Mouse (Mus musculus) C2C12 (cell line): ENCODE data around the gene Rp9. TPM values are rescaled to one million over a fixed set of nuclear protein-coding genes. Genes with fewer than 3 reads are reported as not detected.

Source experiments
- H3K27me3 ChIP-seq: one replicate; pipeline ENCODE4 v1.6.1; 2011; ENCODE audit not compliant: control insufficient read depth, insufficient read depth, insufficient read length
- H3K36me3 ChIP-seq: one replicate; pipeline ENCODE4 v1.6.1; 2011; ENCODE audit not compliant: control insufficient read depth, insufficient read depth
- H3K4me3 ChIP-seq: one replicate; pipeline ENCODE4 v1.5.1; 2011; ENCODE audit warnings: mild to moderate bottlenecking, control low read depth; ENCODE audit not compliant: poor library complexity, insufficient read depth, severe bottlenecking
- H3K79me2 ChIP-seq: one replicate; pipeline ENCODE4 v1.6.1; 2011; ENCODE audit not compliant: control insufficient read depth, insufficient read depth
- H3K79me3 ChIP-seq: one replicate; pipeline ENCODE4 v1.6.1; 2011; ENCODE audit warnings: low read depth, control low read depth
- H3ac ChIP-seq: one replicate; pipeline ENCODE3; 2011; ENCODE audit warnings: low read depth; ENCODE audit not compliant: control insufficient read depth, insufficient read length
- CEBPB ChIP-seq: IDR thresholded peaks from one replicate; pipeline ENCODE4 v1.6.1; 2011; ENCODE audit warnings: low read depth, mild to moderate bottlenecking, control low read depth, moderate library complexity
- CTCF ChIP-seq: IDR thresholded peaks from one replicate; pipeline ENCODE4 v1.5.1; 2011; ENCODE audit not compliant: control insufficient read depth, insufficient read depth, insufficient read length
- FOSL1 ChIP-seq: IDR thresholded peaks from one replicate; pipeline ENCODE4 v1.8.0; 2011; ENCODE audit warnings: mild to moderate bottlenecking, low read length; ENCODE audit not compliant: poor library complexity, insufficient read depth, severe bottlenecking
- MAX ChIP-seq: IDR thresholded peaks from one replicate; pipeline ENCODE4 v1.6.1; 2011; ENCODE audit warnings: mild to moderate bottlenecking, control low read depth
- MYOD1 ChIP-seq: IDR thresholded peaks from one replicate; pipeline ENCODE4 v1.6.1; 2011; ENCODE audit warnings: low read depth; ENCODE audit not compliant: control insufficient read depth, insufficient read length
- MYOG ChIP-seq: IDR thresholded peaks from one replicate; pipeline ENCODE4 v1.6.1; 2011; ENCODE audit not compliant: control insufficient read depth, insufficient read length; ENCODE audit errors: extremely low read depth
- USF1 ChIP-seq: IDR thresholded peaks from one replicate; pipeline ENCODE4 v1.6.1; 2011; ENCODE audit warnings: low read depth, mild to moderate bottlenecking, control low read depth, moderate library complexity
- polyA plus RNA-seq: library from polyadenylated mRNA; unstranded; fragments of >200 nt; fragmentation: generic; extraction: Trizol; gene quantifications from one replicate; pipeline ENCODE4 v1.2.1, GENCODE M21; 2012; ENCODE audit warnings: missing spikeins

Rp9 gene
- polyA plus RNA-seq, 1 experiment: 58.5 TPM

DNA sequence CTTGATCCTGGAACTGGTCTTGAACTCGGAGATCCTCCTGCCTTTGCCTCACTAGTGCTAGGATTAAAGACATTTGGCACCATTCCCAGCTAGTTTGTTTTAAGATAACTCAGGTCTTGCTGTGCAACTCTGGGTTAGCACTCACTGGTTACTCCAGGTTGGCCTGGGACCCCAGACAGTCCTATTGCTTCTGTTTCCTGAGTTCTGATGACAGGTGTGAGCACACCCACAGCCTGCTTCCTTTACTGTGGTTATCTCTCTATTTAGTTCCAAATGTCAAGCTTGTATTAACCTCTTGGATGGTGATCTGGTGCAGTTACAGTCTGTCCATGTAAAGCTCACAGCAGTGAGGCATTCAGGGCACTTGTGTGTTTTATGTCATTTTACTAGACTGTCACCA is 46.0 kb downstream of the Rp9 start:
- Histone ChIP-seq H3K79me2 (no peaks in the 10 kb centered on the region), H3K36me3 (no peaks in the 10 kb centered on the region), H3ac (no peak overlapping the region), H3K79me3 (no peaks in the 10 kb centered on the region), H3K4me3 (no peak overlapping the region), H3K27me3 (no peaks in the 10 kb centered on the region)
- TF ChIP-seq CTCF: no peak
- no peak for TF ChIP-seq CEBPB
- no peak for TF ChIP-seq MYOG
- TF ChIP-seq MYOD1: no peak

DNA sequence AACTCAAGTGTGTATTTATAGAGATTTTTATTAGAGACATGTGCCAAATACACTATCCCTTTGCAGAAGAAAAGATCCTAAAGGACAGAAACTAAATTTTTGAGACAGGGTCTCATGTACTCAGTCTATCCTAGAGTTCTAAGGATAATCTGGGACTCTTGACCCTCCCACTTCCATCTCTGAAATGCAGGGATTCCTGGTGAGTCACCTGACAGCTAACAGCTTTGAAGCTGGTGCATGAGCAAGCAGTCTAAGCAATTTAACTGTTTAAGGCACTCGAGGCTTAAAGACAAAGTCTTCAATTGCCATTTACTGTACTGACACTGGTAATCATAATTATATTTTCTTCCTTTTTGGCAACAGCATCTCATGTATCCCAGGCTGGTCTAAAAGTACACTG is 47.0 kb downstream of the Rp9 start:
- Histone ChIP-seq H3K79me3 (no peaks in the 10 kb centered on the region), H3K4me3 (no peak overlapping the region), H3K27me3 (no peaks in the 10 kb centered on the region), H3ac (no peak overlapping the region), H3K36me3 (no peaks in the 10 kb centered on the region), H3K79me2 (no peaks in the 10 kb centered on the region)
- TF ChIP-seq USF1 (no peak), MAX (no peak), CTCF (no peak), CEBPB (no peak), FOSL1 (no peak), MYOD1 (no peak), MYOG (no peak)

DNA sequence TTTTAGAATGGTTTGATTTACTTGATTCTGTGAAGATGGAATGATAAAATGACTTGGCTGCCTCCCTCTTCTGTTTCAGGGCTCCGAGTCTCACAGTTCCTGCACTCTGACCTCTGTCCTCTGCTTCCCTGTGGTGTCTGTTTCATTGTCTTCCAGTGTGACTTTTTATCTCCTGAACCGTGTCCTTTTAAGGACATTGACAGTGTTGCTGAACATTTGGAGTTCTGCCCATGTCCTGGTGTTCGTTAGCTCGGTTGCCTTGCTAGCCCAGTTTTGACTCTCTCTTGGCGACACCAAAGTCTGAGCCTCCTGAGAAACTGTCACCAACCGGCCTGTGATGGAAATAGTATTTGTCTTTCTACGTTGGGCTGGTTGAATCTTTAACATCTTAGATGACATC is 49.1 kb downstream of the Rp9 start:
- no peaks in the 10 kb centered on the region for H3K79me2 ChIP-seq
- no peaks in the 10 kb centered on the region for H3K36me3 ChIP-seq
- H3ac ChIP-seq: no peak overlapping the region
- no peak overlapping the region for H3K4me3 ChIP-seq
- no peak for TF ChIP-seq CEBPB
- TF ChIP-seq FOSL1: no peak
- TF ChIP-seq MYOD1: no peak
- no peak for TF ChIP-seq MYOG
- no peak for TF ChIP-seq CTCF
- TF ChIP-seq MAX: no peak
- H3K79me3 ChIP-seq: no peaks in the 10 kb centered on the region
- no peaks in the 10 kb centered on the region for H3K27me3 ChIP-seq

DNA sequence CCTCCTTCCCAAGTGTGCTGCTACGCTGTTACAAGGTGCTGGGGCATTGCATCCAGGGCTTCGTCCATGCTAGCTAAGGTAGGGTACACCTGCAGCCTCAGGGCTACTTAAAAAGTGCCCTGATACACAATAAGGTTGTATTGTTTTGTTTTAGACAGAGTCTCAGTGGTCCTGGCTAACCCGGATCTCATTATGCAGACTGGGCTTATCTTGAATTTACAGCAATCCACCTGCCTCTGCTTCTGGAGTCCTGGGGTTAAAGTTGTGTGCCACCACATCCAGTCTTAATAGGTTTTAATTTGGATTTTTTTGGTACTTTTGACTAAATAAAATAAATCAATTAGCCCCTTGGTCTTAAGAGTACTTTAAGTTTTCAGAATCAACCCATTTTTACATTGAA is 49.7 kb downstream of the Rp9 start:
- Histone ChIP-seq H3ac (no peak overlapping the region), H3K4me3 (no peak overlapping the region), H3K27me3 (no peaks in the 10 kb centered on the region), H3K79me3 (no peaks in the 10 kb centered on the region), H3K36me3 (no peaks in the 10 kb centered on the region), H3K79me2 (no peaks in the 10 kb centered on the region)
- TF ChIP-seq CEBPB: no peak
- TF ChIP-seq CTCF: no peak
- no peak for TF ChIP-seq USF1
- no peak for TF ChIP-seq FOSL1
- no peak for TF ChIP-seq MAX
- no peak for TF ChIP-seq MYOG
- TF ChIP-seq MYOD1: no peak

DNA sequence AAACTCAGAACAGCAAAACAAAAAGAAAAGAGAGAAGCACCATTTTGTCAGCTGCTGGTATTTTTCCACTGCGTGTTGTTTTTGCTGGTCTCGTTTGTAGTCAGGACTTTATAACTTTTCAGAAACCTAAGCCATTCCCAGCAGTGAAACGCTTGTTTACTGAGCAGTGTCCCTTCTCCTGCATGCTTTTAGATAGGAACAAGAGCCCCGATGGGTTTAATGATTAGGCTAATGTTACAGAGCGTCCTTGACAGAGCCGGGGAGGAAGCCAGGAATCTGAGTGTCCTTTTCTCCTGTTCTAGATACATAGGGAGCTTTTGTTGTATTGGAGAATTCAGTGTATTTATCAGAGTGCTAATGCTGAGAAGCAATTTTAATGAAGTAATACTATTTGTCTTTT is 52.0 kb downstream of the Rp9 start:
- H3K36me3 ChIP-seq: no peaks in the 10 kb centered on the region
- no peak overlapping the region for H3ac ChIP-seq
- TF ChIP-seq MAX (no peak), FOSL1 (no peak)
- no peak overlapping the region for H3K4me3 ChIP-seq
- no peaks in the 10 kb centered on the region for H3K79me3 ChIP-seq
- H3K79me2 ChIP-seq: no peaks in the 10 kb centered on the region
- no peaks in the 10 kb centered on the region for H3K27me3 ChIP-seq

DNA sequence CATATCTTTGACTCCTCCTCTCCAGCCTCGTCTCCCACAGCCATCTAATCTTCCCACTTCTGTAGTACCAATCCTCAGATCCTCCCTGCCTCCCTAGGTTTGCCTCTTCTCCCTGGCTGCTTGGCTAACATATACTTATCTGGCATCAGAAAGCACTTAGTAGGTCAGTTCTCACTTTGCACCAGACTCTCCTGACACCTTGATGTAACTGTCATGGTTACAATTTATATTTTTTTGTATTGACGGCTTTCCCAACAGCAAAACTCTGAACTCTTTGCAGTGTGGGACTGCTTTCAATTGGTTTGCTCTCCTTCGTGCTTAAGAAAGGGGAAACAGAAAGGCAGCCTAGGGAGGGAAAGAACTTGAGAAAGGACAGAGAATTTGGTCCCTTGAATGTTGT is 53.4 kb downstream of the Rp9 start:
- Histone ChIP-seq H3K4me3 (no peak overlapping the region), H3ac (no peak overlapping the region), H3K79me2 (no peaks in the 10 kb centered on the region), H3K27me3 (no peaks in the 10 kb centered on the region), H3K36me3 (no peaks in the 10 kb centered on the region), H3K79me3 (no peaks in the 10 kb centered on the region)
- TF ChIP-seq USF1 (no peak), MYOG (no peak), FOSL1 (no peak), CTCF (no peak), CEBPB (no peak), MYOD1 (no peak), MAX (no peak)
